Mouse (Mus musculus) forebrain, embryonic 15.5 days (tissue): Measurements from ENCODE around the gene Bnip3. TPM values are rescaled to one million over a fixed set of nuclear protein-coding genes. Genes with fewer than 3 reads are reported as not detected.

Experiments
- polyA plus RNA-seq: library from polyadenylated mRNA; unstranded; fragments of >200 nt; fragmentation: Nextera tagmentation; extraction: Ambion mirVana; gene quantifications from 2 replicates; pipeline ENCODE4 v1.2.1, GENCODE M21; 2015

The Bnip3 gene
- polyA plus RNA-seq, 1 experiment from 2014 or later: 79.2 TPM

Other genes starting within 250 kb of the Bnip3 start
- gene Ppp2r2d, start 63.4 kb downstream of the Bnip3 start, polyA plus RNA-seq: 71.3 and 73.4 TPM in 2 replicates
- 31.6 and 34.2 TPM in 2 replicates for gene Mapk1ip1, start 63.2 kb downstream of the Bnip3 start, polyA plus RNA-seq
- gene Jakmip3, start 31.2 kb upstream of the Bnip3 start, polyA plus RNA-seq: 5.5 and 6.6 TPM in 2 replicates
- gene Dpysl4, start 176.5 kb upstream of the Bnip3 start, polyA plus RNA-seq: 116 TPM in 2 replicates